Mouse (Mus musculus) lung, adult 2 months (tissue): Measurements from ENCODE around the gene Fbrs. TPM values are rescaled to one million over a fixed set of nuclear protein-coding genes. Genes with fewer than 3 reads are reported as not detected.
"Not testable (repeated sequence)": the region's sequence is repeated elsewhere in the genome, so short reads cannot be mapped to it uniquely, and the experiment has no call there.

Experiments
- DNase-seq: peaks from one replicate; pipeline ENCODE4 v3.0.0; 2022
- H3K4me1 ChIP-seq: fragments of 200-500 bp; 2 replicates; pipeline ENCODE4 v1.6.1; 2011; ENCODE audit warnings: low read length; ENCODE audit not compliant: control insufficient read depth, insufficient read depth
- H3K4me3 ChIP-seq: fragments of 200-500 bp; replicated peaks from 2 replicates; pipeline ENCODE3; 2011; ENCODE audit warnings: low read depth, mild to moderate bottlenecking, control low read depth, low read length; ENCODE audit errors: extremely low read depth
- CTCF ChIP-seq: fragments of 200-500 bp; IDR thresholded peaks from 2 replicates; pipeline ENCODE4 v1.5.1; 2011; ENCODE audit warnings: mild to moderate bottlenecking, low read length, control low read depth; ENCODE audit not compliant: insufficient read depth
- POLR2A ChIP-seq: fragments of 200-500 bp; IDR thresholded peaks from 2 replicates; pipeline ENCODE4 v1.6.1; 2011; ENCODE audit warnings: low read depth, mild to moderate bottlenecking, control low read depth, low read length, borderline replicate concordance; ENCODE audit errors: extremely low read depth
- WGBS: fragments of 180-500 bp; shearing (Covaris S2); methylation state at CpG from one replicate; pipeline ENCODE4 v1.1.7; 2018; 5-methylcytosine and 5-hydroxymethylcytosine counted together
- polyA plus RNA-seq: library from polyadenylated mRNA; depleted of rRNA; stranded (reverse); fragments of >200 nt; gene quantifications from 2 replicates; pipeline ENCODE4 v1.2.3, GENCODE M21; 2012

The Fbrs gene
- polyA plus RNA-seq, 1 experiment: 42.2 TPM

GRCm38 (mm10) chr7:127475186-127475740 lies 3.7 kb upstream of the Fbrs start:
- Histone ChIP-seq H3K4me3 (no peak overlapping the region), H3K4me1 (peaks cover 5% of the 10 kb centered on the region)
- TF ChIP-seq POLR2A (no peak), CTCF (no peak)
- no peak for DNase-seq
- WGBS: 93% methylated on average over 11 of the region's 11 CpGs

DNA sequence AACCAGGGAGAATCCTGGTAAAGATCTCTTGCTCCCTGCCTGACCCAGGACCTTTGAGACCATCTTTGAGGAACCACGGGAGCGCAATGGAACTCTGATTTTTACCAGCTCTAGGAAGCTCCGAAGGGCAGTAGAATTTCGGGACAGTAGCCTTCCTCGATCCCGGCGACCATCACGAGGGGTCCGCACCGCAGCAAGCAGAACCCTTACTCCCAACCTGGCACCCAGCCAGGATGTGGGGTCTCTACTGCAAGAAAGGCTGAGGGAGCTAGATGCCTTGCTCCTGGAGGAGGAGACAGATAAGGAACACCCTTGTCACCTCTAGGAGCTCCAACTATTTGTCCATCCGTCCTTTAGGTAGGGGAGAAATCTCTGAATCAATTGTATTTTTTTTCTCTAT lies 2.7 kb upstream of the Fbrs start:
- WGBS: 95% methylated on average over 11 of the region's 11 CpGs

GRCm38 (mm10) chr7:127476855-127477254 lies 2.1 kb upstream of the Fbrs start:
- H3K4me1 ChIP-seq: peaks cover 8% of the 10 kb centered on the region
- no peak for DNase-seq
- no peak overlapping the region for H3K4me3 ChIP-seq
- no peak for TF ChIP-seq CTCF
- TF ChIP-seq POLR2A: no peak
- WGBS: 53% methylated on average over 4 of the region's 4 CpGs

More for the DNA sequence above, 2.7 kb upstream of the Fbrs start:
- TF ChIP-seq CTCF (no peak), POLR2A (no peak)
- Histone ChIP-seq H3K4me3 (no peak overlapping the region), H3K4me1 (peaks cover 8% of the 10 kb centered on the region)
- DNase-seq: no peak

- peaks cover 4% of the 10 kb centered on the region for H3K4me1 ChIP-seq
- peak overlapping the region; percentile 90 for H3K4me3 ChIP-seq
- DNase-seq: peak; percentile 97
- TF ChIP-seq POLR2A (peak; percentile 94), CTCF (no peak)
- 1% methylated on average over 50 of the region's 50 CpGs for WGBS
These were observed 1.0 kb upstream of the Fbrs start for GRCm38 (mm10) chr7:127477687-127478634.

DNA sequence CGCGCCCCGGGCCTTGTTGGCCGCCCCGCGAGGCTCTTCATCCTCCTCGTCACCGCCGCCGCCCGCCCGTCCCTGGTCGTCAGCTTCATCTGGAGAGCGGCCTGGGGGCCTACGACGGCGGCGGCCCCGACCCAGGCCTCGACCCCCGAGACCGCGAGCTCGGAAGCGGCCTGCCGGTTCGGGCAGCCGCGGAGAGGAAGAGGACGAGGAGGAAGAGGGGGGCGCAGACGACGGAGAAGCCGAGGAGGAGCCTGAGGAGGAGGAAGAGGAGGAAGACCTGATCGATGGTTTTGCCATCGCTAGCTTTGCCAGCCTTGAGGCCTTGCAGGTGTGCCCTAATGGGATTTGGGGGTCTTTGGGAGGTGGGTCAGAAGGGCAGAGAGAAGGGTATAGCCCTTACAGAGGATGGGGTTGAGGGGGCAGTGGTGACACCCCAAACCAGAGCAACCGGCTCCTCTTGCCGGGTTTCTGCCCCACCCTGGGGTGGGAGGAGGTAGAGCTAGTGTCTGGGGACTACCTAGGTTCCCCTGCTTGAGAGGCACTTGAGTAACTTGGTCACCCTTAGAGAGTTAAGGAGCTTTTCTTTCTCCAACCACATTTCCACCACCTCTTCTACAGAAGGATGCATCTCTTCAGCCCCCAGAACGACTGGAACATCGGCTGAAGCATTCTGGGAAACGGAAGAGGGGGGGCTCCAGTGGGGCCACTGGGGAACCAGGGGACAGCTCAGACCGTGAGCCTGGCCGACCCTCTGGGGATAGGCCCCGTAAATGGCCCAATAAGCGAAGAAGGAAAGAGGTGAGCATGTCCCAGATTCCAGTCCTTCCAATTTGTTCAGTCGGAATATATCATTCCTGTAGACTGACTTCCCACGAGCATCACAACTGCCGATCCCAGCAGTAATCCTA lies 573 bp downstream of the Fbrs start:
- no peak for DNase-seq
- WGBS: 2% methylated on average over 48 of the region's 48 CpGs
- Histone ChIP-seq H3K4me3 (peak overlapping the region; percentile 90), H3K4me1 (peaks cover 4% of the 10 kb centered on the region)
- TF ChIP-seq CTCF (no peak), POLR2A (0 out of 2 replicates have a peak, but pooled peaks have one; percentile 3)

DNA sequence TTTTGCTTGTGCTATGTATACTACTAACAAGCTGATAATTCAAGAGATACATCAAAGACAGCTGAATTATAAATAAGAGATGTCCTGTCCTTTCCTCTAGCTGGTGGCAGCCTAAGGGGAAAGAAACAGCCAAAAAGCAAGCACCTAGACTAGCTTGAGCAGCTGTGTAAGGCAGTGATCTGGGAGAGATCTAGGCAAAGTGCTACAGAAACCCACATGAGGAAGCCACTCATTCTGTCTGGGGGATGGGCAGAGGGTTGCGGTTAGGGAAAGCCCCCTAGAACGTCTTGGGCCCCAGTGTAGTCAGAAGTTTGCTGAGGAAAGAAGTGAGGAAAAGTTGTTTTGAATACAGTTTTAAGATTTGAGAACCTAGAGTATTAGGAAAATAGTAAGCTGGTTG lies 1.3 kb downstream of the Fbrs start:
- peaks cover 4% of the 10 kb centered on the region for H3K4me1 ChIP-seq
- TF ChIP-seq CTCF: no peak
- no peak for TF ChIP-seq POLR2A
- H3K4me3 ChIP-seq: peak overlapping the region; percentile 1
- DNase-seq: no peak
- WGBS: 37% methylated on average over 2 of the region's 2 CpGs

- Histone ChIP-seq H3K4me3 (no peak overlapping the region), H3K4me1 (peaks cover 4% of the 10 kb centered on the region)
- TF ChIP-seq CTCF (no peak), POLR2A (no peak)
- WGBS: 74% methylated on average over 5 of the region's 5 CpGs
- no peak for DNase-seq
These were observed 6.4 kb downstream of the Fbrs start for GRCm38 (mm10) chr7:127485416-127485815.

DNA sequence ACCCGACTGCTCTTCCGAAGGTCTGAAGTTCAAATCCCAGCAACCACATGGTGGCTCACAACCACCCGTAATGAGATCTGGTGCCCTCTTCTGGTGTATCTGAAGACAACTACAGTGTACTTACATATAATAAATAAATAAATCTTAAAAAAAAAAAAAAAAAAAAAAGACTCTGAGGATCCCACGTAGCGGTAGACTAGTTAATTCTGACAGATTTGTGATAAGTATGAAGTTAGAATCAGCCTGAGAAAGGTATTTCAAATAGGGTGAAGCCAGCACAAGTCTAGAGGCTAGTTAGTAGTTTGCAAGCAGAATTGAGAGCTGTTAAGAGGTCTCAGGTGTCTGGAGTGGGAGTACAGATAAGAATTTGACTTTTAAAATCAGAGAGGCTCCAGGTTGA lies 9.4 kb downstream of the Fbrs start:
- not testable (repeated sequence) for H3K4me3 ChIP-seq, H3K4me1 ChIP-seq, DNase-seq
- 61% methylated on average over 5 of the region's 5 CpGs for WGBS

DNA sequence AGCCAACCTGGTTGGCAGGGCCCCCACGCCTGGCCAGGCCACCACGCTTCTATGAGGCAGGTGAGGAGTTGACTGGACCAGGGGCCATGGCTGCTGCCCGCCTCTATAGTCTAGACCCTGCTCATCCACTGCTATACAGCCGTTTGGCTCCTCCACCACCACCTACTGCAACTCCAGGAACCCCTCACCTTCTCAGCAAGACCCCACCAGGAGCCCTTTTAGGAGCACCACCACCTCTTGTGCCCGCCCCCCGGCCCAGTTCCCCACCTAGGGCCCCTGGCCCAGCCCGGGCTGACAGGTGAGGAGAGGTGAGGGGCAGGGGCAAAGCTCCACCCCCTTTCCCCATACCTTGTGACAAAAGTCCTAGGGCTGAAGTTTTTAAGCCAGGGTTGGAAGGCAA lies 11.0 kb downstream of the Fbrs start:
- TF ChIP-seq POLR2A: no peak
- TF ChIP-seq CTCF: no peak
- DNase-seq: no peak
- H3K4me1 ChIP-seq: no peaks in the 10 kb centered on the region
- WGBS: 97% methylated on average over 7 of the region's 7 CpGs
- H3K4me3 ChIP-seq: no peak overlapping the region
